Mouse (Mus musculus): Measurements from ENCODE around the gene 2210016L21Rik. TPM values are rescaled to one million over a fixed set of nuclear protein-coding genes. Genes with fewer than 3 reads are reported as not detected.
"Not testable (repeated sequence)": the region's sequence is repeated elsewhere in the genome, so short reads cannot be mapped to it uniquely, and the experiment has no call there.

2210016L21Rik gene
- polyA plus RNA-seq, 1 experiment from 2014 or later = 62.7 TPM

GRCm38 (mm10) chr5:114921551-114922365, 20.2 kb upstream of the 2210016L21Rik start:
- H3K9ac ChIP-seq = 0 out of 2 replicates have a peak overlapping the region, but pooled peaks have one; percentile 13
- H3K36me3 ChIP-seq = no peaks in the 10 kb centered on the region
- H3K4me2 ChIP-seq (replicated peaks) = 0 out of 2 replicates have a peak overlapping the region, but pooled peaks have one; percentile 6
- H3K9me3 ChIP-seq = no peaks in the 10 kb centered on the region
- peak; percentile 54 for ATAC-seq
- peak overlapping the region; percentile 58 for H3K27ac ChIP-seq
- no peaks in the 10 kb centered on the region for H3K27me3 ChIP-seq (replicated peaks)
- 65% methylated on average over 19 of the region's 19 CpGs for WGBS
- no peak overlapping the region for H3K4me3 ChIP-seq (replicated peaks)
- H3K4me1 ChIP-seq (replicated peaks) = peaks cover 12% of the 10 kb centered on the region

GRCm38 (mm10) chr5:114922366-114922731, 19.6 kb upstream of the 2210016L21Rik start:
- no peak overlapping the region for H3K4me3 ChIP-seq (replicated peaks)
- peaks cover 12% of the 10 kb centered on the region for H3K4me1 ChIP-seq (replicated peaks)
- H3K27me3 ChIP-seq (replicated peaks) = no peaks in the 10 kb centered on the region
- peak overlapping the region; percentile 58; the same call in 1 of the 2 replicates for H3K27ac ChIP-seq
- H3K36me3 ChIP-seq = no peaks in the 10 kb centered on the region
- H3K9me3 ChIP-seq = no peaks in the 10 kb centered on the region
- ATAC-seq = no peak; the same call in 1 of the 2 replicates
- 0 out of 2 replicates have a peak overlapping the region, but pooled peaks have one; percentile 13 for H3K9ac ChIP-seq
- 0 out of 2 replicates have a peak overlapping the region, but pooled peaks have one; percentile 6 for H3K4me2 ChIP-seq (replicated peaks)
- 55% methylated on average over 10 of the region's 10 CpGs for WGBS

GRCm38 (mm10) chr5:114922998-114923473, 18.9 kb upstream of the 2210016L21Rik start, which contains the start of gene Oasl1:
TSS of gene Oasl1 (plus strand) at chr5:114923240.
- peak within 1 kb of the TSS; percentile 30 for H3K4me3 ChIP-seq (replicated peaks)
- peak within 1 kb of the TSS; percentile 40; the same call in 1 of the 2 replicates for H3K9ac ChIP-seq
- H3K4me1 ChIP-seq (replicated peaks) = peaks cover 12% of the 10 kb centered on the region
- H3K9me3 ChIP-seq = no peaks in the 10 kb centered on the region
- ATAC-seq = peak; percentile 57
- 9% methylated on average over 15 of the region's 15 CpGs for WGBS
- peak within 1 kb of the TSS; percentile 77 for H3K4me2 ChIP-seq (replicated peaks)
- no peaks in the 10 kb centered on the region for H3K36me3 ChIP-seq
- H3K27ac ChIP-seq = peak within 1 kb of the TSS; percentile 58
- no peaks in the 10 kb centered on the region for H3K27me3 ChIP-seq (replicated peaks)

GRCm38 (mm10) chr5:114926153-114926684, 15.7 kb upstream of the 2210016L21Rik start:
- no peaks in the 10 kb centered on the region for H3K36me3 ChIP-seq
- no peak overlapping the region for H3K4me3 ChIP-seq (replicated peaks)
- H3K4me2 ChIP-seq (replicated peaks) = no peak overlapping the region
- peaks cover 12% of the 10 kb centered on the region for H3K4me1 ChIP-seq (replicated peaks)
- no peaks in the 10 kb centered on the region for H3K27me3 ChIP-seq (replicated peaks)
- no peak overlapping the region for H3K27ac ChIP-seq
- H3K9me3 ChIP-seq = no peaks in the 10 kb centered on the region
- WGBS = 81% methylated on average over 1 of the region's 1 CpGs
- H3K9ac ChIP-seq = no peak overlapping the region
- ATAC-seq = 0 out of 2 replicates have a peak, but pooled peaks have one; percentile 24

GRCm38 (mm10) chr5:114926753-114927152, 15.2 kb upstream of the 2210016L21Rik start:
- H3K27ac ChIP-seq = no peak overlapping the region
- no peaks in the 10 kb centered on the region for H3K36me3 ChIP-seq

GRCm38 (mm10) chr5:114931626-114932025, 10.3 kb upstream of the 2210016L21Rik start:
- H3K9ac ChIP-seq = no peak overlapping the region
- no peak for ATAC-seq
- 53% methylated on average over 5 of the region's 5 CpGs for WGBS

More at GRCm38 (mm10) chr5:114926753-114927152, 15.2 kb upstream of the 2210016L21Rik start:
- H3K9ac ChIP-seq = no peak overlapping the region
- peak; percentile 40 for ATAC-seq
- no peaks in the 10 kb centered on the region for H3K27me3 ChIP-seq (replicated peaks)
- peaks cover 10% of the 10 kb centered on the region for H3K4me1 ChIP-seq (replicated peaks)
- no peaks in the 10 kb centered on the region for H3K9me3 ChIP-seq
- 71% methylated on average over 9 of the region's 9 CpGs for WGBS
- H3K4me3 ChIP-seq (replicated peaks) = no peak overlapping the region
- no peak overlapping the region for H3K4me2 ChIP-seq (replicated peaks)

GRCm38 (mm10) chr5:114933206-114933605, 8.8 kb upstream of the 2210016L21Rik start:
- Histone ChIP-seq H3K9me3 (no peaks in the 10 kb centered on the region), H3K4me1 (replicated peaks) (no peaks in the 10 kb centered on the region), H3K9ac (no peak overlapping the region), H3K4me2 (replicated peaks) (no peak overlapping the region), H3K36me3 (no peaks in the 10 kb centered on the region), H3K27ac (no peak overlapping the region), H3K4me3 (replicated peaks) (no peak overlapping the region), H3K27me3 (replicated peaks) (no peaks in the 10 kb centered on the region)
- 80% methylated on average over 8 of the region's 8 CpGs for WGBS
- no peak for ATAC-seq

More at GRCm38 (mm10) chr5:114931626-114932025, 10.3 kb upstream of the 2210016L21Rik start:
- Histone ChIP-seq H3K4me3 (replicated peaks) (no peak overlapping the region), H3K4me2 (replicated peaks) (no peak overlapping the region), H3K9me3 (no peaks in the 10 kb centered on the region), H3K27ac (no peak overlapping the region), H3K36me3 (no peaks in the 10 kb centered on the region), H3K4me1 (replicated peaks) (no peaks in the 10 kb centered on the region), H3K27me3 (replicated peaks) (no peaks in the 10 kb centered on the region)

GRCm38 (mm10) chr5:114935838-114936237, 6.1 kb upstream of the 2210016L21Rik start:
- ATAC-seq = no peak
- no peaks in the 10 kb centered on the region for H3K4me1 ChIP-seq (replicated peaks)
- H3K4me3 ChIP-seq (replicated peaks) = no peak overlapping the region
- WGBS = 25% methylated on average over 3 of the region's 3 CpGs
- H3K27ac ChIP-seq = no peak overlapping the region
- no peaks in the 10 kb centered on the region for H3K36me3 ChIP-seq
- no peaks in the 10 kb centered on the region for H3K27me3 ChIP-seq (replicated peaks)
- no peaks in the 10 kb centered on the region for H3K9me3 ChIP-seq
- H3K4me2 ChIP-seq (replicated peaks) = no peak overlapping the region
- H3K9ac ChIP-seq = no peak overlapping the region

GRCm38 (mm10) chr5:114941138-114941537, 820 bp upstream of the 2210016L21Rik start:
- not testable (repeated sequence) for H3K27me3 ChIP-seq (replicated peaks); H3K4me3 ChIP-seq (replicated peaks); H3K27ac ChIP-seq; H3K4me2 ChIP-seq (replicated peaks); H3K9me3 ChIP-seq; ATAC-seq; H3K36me3 ChIP-seq; H3K4me1 ChIP-seq (replicated peaks); H3K9ac ChIP-seq
- 54% methylated on average over 3 of the region's 3 CpGs for WGBS

- Histone ChIP-seq H3K4me3 (replicated peaks) (peak overlapping the region; percentile 97), H3K9me3 (no peaks in the 10 kb centered on the region), H3K27me3 (replicated peaks) (no peaks in the 10 kb centered on the region), H3K36me3 (peaks cover 16% of the 10 kb centered on the region), H3K4me1 (replicated peaks) (peaks cover 5% of the 10 kb centered on the region; the same call in 1 of the 2 replicates), H3K4me2 (replicated peaks) (peak overlapping the region; percentile 60), H3K27ac (no peak overlapping the region), H3K9ac (peak overlapping the region; percentile 98)
- WGBS = 35% methylated on average over 4 of the region's 4 CpGs
- ATAC-seq = no peak
Measured at GRCm38 (mm10) chr5:114942766-114943130, 790 bp downstream of the 2210016L21Rik start.

GRCm38 (mm10) chr5:114945072-114945471, 3.1 kb downstream of the 2210016L21Rik start:
- peaks cover 26% of the 10 kb centered on the region for H3K36me3 ChIP-seq
- peak; percentile 21; the same call in 1 of the 2 replicates for ATAC-seq
- no peaks in the 10 kb centered on the region for H3K27me3 ChIP-seq (replicated peaks)
- H3K27ac ChIP-seq = no peak overlapping the region
- H3K4me3 ChIP-seq (replicated peaks) = no peak overlapping the region
- no peaks in the 10 kb centered on the region for H3K9me3 ChIP-seq
- no peak overlapping the region for H3K4me2 ChIP-seq (replicated peaks)
- peaks cover 14% of the 10 kb centered on the region; the same call in 1 of the 2 replicates for H3K4me1 ChIP-seq (replicated peaks)
- no peak overlapping the region for H3K9ac ChIP-seq
- WGBS = 78% methylated on average over 10 of the region's 10 CpGs

GRCm38 (mm10) chr5:114948891-114949290, 6.9 kb downstream of the 2210016L21Rik start:
- H3K4me1 ChIP-seq (replicated peaks) = peaks cover 9% of the 10 kb centered on the region
- H3K36me3 ChIP-seq = peaks cover 26% of the 10 kb centered on the region
- 30% methylated on average over 6 of the region's 6 CpGs for WGBS
- no peaks in the 10 kb centered on the region for H3K27me3 ChIP-seq (replicated peaks)
- no peak overlapping the region for H3K4me3 ChIP-seq (replicated peaks)
- H3K9ac ChIP-seq = no peak overlapping the region
- 0 out of 2 replicates have a peak, but pooled peaks have one; percentile 32 for ATAC-seq
- H3K4me2 ChIP-seq (replicated peaks) = no peak overlapping the region
- no peak overlapping the region for H3K27ac ChIP-seq
- no peaks in the 10 kb centered on the region for H3K9me3 ChIP-seq
